Mouse (Mus musculus) urinary bladder, postnatal 4 days (tissue): ENCODE measurements around the gene Kdm1b.

Experiments used
- DNase-seq, 2 experiments: peaks; one replicate each; pipeline ENCODE4 v3.0.0; 2021 to 2022; ENCODE audit warnings: low spot score in 2 of 2

Gene Kdm1b

GRCm38 (mm10) chr13:47056781-47057180 lies 13.5 kb downstream of the Kdm1b start:
- DNase-seq = no peak

- peak; percentile 25 to 54 for DNase-seq
Measured at GRCm38 (mm10) chr13:47062756-47063155, 19.5 kb downstream of the Kdm1b start.

- peak in 1 of 2 experiments; percentile 58 for DNase-seq
Measured at GRCm38 (mm10) chr13:47063985-47064760, 20.9 kb downstream of the Kdm1b start.

- DNase-seq = peak in 1 of 2 experiments; percentile 36
Measured at GRCm38 (mm10) chr13:47066516-47066915, 23.2 kb downstream of the Kdm1b start.

- peak; percentile 12 to 26 for DNase-seq
Measured at GRCm38 (mm10) chr13:47067001-47067400, 23.7 kb downstream of the Kdm1b start.

- no peak for DNase-seq
Measured at GRCm38 (mm10) chr13:47070329-47071080, 27.2 kb downstream of the Kdm1b start.

- no peak for DNase-seq
Measured at GRCm38 (mm10) chr13:47071871-47072270, 28.6 kb downstream of the Kdm1b start.

GRCm38 (mm10) chr13:47072484-47072883 lies 29.2 kb downstream of the Kdm1b start:
- peak in 1 of 2 experiments; percentile 12 for DNase-seq

GRCm38 (mm10) chr13:47076156-47076555 lies 32.9 kb downstream of the Kdm1b start:
- DNase-seq = no peak

GRCm38 (mm10) chr13:47077367-47077766 lies 34.1 kb downstream of the Kdm1b start:
- DNase-seq = no peak

GRCm38 (mm10) chr13:47078799-47079198 lies 35.5 kb downstream of the Kdm1b start:
- DNase-seq = no peak

GRCm38 (mm10) chr13:47080905-47081505 lies 37.7 kb downstream of the Kdm1b start:
- DNase-seq = no peak

- DNase-seq = no peak
Measured at GRCm38 (mm10) chr13:47088433-47088832, 45.1 kb downstream of the Kdm1b start.

GRCm38 (mm10) chr13:47089271-47089670 lies 46.0 kb downstream of the Kdm1b start:
- no peak for DNase-seq

- no peak for DNase-seq
Measured at GRCm38 (mm10) chr13:47093791-47094190, 50.5 kb downstream of the Kdm1b start.

GRCm38 (mm10) chr13:47096591-47096990 lies 53.3 kb downstream of the Kdm1b start:
- no peak for DNase-seq

GRCm38 (mm10) chr13:47099265-47099664 lies 56.0 kb downstream of the Kdm1b start:
- DNase-seq = no peak

- DNase-seq = no peak
Measured at GRCm38 (mm10) chr13:47100587-47100986, 57.3 kb downstream of the Kdm1b start.

- DNase-seq = no peak
Measured at GRCm38 (mm10) chr13:47104146-47104545, 60.8 kb downstream of the Kdm1b start.

GRCm38 (mm10) chr13:47104856-47105541 lies 61.7 kb downstream of the Kdm1b start:
- no peak for DNase-seq

- DNase-seq = peak; percentile 80 to 86
Measured at GRCm38 (mm10) chr13:47105711-47106579, 62.6 kb downstream of the Kdm1b start, which contains the start of gene Dek. Dek (minus strand) TSS chr13:47106201.
